Mouse (Mus musculus): ENCODE results near the gene Fuca1.

GRCm38 (mm10) chr4:135962946-135963345, 42.4 kb downstream of the Fuca1 start:
- TF ChIP-seq CTCF (conservative IDR thresholded peaks at IDR 0.05; ENCODE audit: insufficient read depth, insufficient read length, low read depth, low read length) (no peak), POLR2A (IDR thresholded peaks at IDR 0.05; ENCODE audit: low read depth, low read length) (no peak)
